Mouse (Mus musculus) kidney, embryonic 14.5 days (tissue): ENCODE data around the gene 4930558C23Rik. TPM values are rescaled to one million over a fixed set of nuclear protein-coding genes. Genes with fewer than 3 reads are reported as not detected.
"Not testable (repeated sequence)": the region's sequence is repeated elsewhere in the genome, so short reads cannot be mapped to it uniquely, and the experiment has no call there.

ENCODE experiments used
- ATAC-seq: fragments of 200-750 bp; cut with Nextera tagmentation; 2 replicates; pipeline ENCODE4 v1.8.0; 2017; ENCODE audit warnings: moderate number of reproducible peaks, mild to moderate bottlenecking, moderate TSS enrichment, moderate library complexity; ENCODE audit not compliant: low FRiP score, low TSS enrichment
- H3K27ac ChIP-seq: fragments of 300-500 bp; sonication (generic); 2 replicates; pipeline ENCODE4 v1.5.1; 2014; ENCODE audit warnings: low read depth, mild to moderate bottlenecking, low read length, moderate library complexity, mixed read lengths
- H3K27me3 ChIP-seq: fragments of 300-500 bp; sonication (generic); 2 replicates; pipeline ENCODE4 v1.6.1; 2014; ENCODE audit warnings: mild to moderate bottlenecking, low read length; ENCODE audit not compliant: control insufficient read depth, insufficient read depth
- H3K36me3 ChIP-seq: fragments of 300-500 bp; sonication (generic); 2 replicates; pipeline ENCODE4 v1.6.1; 2014; ENCODE audit warnings: low read length, mixed read lengths; ENCODE audit not compliant: control insufficient read depth, insufficient read depth
- H3K4me1 ChIP-seq: fragments of 300-500 bp; sonication (generic); 2 replicates; pipeline ENCODE4 v1.6.1; 2014; ENCODE audit warnings: low read length, mixed read lengths; ENCODE audit not compliant: control insufficient read depth, insufficient read depth
- H3K4me2 ChIP-seq: fragments of 300-500 bp; sonication (generic); replicated peaks from 2 replicates; pipeline ENCODE4 v1.6.1; 2014; ENCODE audit warnings: low read depth, mild to moderate bottlenecking, low read length
- H3K4me3 ChIP-seq: fragments of 300-500 bp; sonication (generic); 2 replicates; pipeline ENCODE4 v1.5.1; 2014; ENCODE audit warnings: mild to moderate bottlenecking, low read length
- H3K9ac ChIP-seq: fragments of 300-500 bp; sonication (generic); 2 replicates; pipeline ENCODE4 v1.6.1; 2014; ENCODE audit warnings: low read depth, mild to moderate bottlenecking, low read length, moderate library complexity
- H3K9me3 ChIP-seq: fragments of 300-500 bp; sonication (generic); 2 replicates; pipeline ENCODE4 v1.6.1; 2016; ENCODE audit warnings: low read length; ENCODE audit not compliant: control insufficient read depth
- WGBS: fragments of 180-500 bp; shearing (Covaris S2); extraction: QIAGEN DNeasy Blood & Tissue Kit; methylation state at CpG from one replicate; pipeline ENCODE4 v1.1.7; 2014; 5-methylcytosine and 5-hydroxymethylcytosine counted together
- polyA plus RNA-seq: library from polyadenylated mRNA; unstranded; fragments of >200 nt; fragmentation: Nextera tagmentation; extraction: Ambion mirVana; gene quantifications from 2 replicates; pipeline ENCODE4 v1.2.1, GENCODE M21; 2014

4930558C23Rik gene
- polyA plus RNA-seq, 1 experiment from 2014 or later, result not detected

GRCm38 (mm10) chr3:95355911-95356544 lies 46.6 kb downstream of the 4930558C23Rik start:
- 32% methylated on average over 8 of the region's 19 CpGs for WGBS
- peak overlapping the region; percentile 47 for H3K4me3 ChIP-seq
- H3K27me3 ChIP-seq, H3K27ac ChIP-seq, ATAC-seq, H3K9me3 ChIP-seq, H3K4me1 ChIP-seq, H3K9ac ChIP-seq: not testable (repeated sequence)
- peaks cover 26% of the 10 kb centered on the region for H3K36me3 ChIP-seq
- H3K4me2 ChIP-seq, result peak overlapping the region; percentile 31; the same call in 1 of the 2 replicates

GRCm38 (mm10) chr3:95349491-95349890 lies 53.1 kb downstream of the 4930558C23Rik start:
- Histone ChIP-seq H3K4me1 (no peaks in the 10 kb centered on the region), H3K9me3 (0 out of 2 replicates have a peak, but pooled peaks cover 3% of the 10 kb centered on the region), H3K27me3 (no peaks in the 10 kb centered on the region), H3K4me3 (no peak overlapping the region), H3K36me3 (peaks cover 85% of the 10 kb centered on the region), H3K27ac (no peak overlapping the region), H3K4me2 (no peak overlapping the region), H3K9ac (no peak overlapping the region)
- ATAC-seq, result no peak

GRCm38 (mm10) chr3:95348343-95348742 lies 54.3 kb downstream of the 4930558C23Rik start:
- not testable (repeated sequence) for H3K9me3 ChIP-seq, H3K4me2 ChIP-seq, H3K4me3 ChIP-seq, H3K4me1 ChIP-seq, H3K27me3 ChIP-seq, ATAC-seq, H3K27ac ChIP-seq, H3K9ac ChIP-seq
- H3K36me3 ChIP-seq, result peaks cover 83% of the 10 kb centered on the region
- WGBS, result 100% methylated on average over 4 of the region's 5 CpGs

- 95% methylated on average over 7 of the region's 7 CpGs for WGBS
- Histone ChIP-seq H3K27ac (no peak overlapping the region), H3K27me3 (no peaks in the 10 kb centered on the region), H3K4me1 (no peaks in the 10 kb centered on the region), H3K9me3 (0 out of 2 replicates have a peak, but pooled peaks cover 3% of the 10 kb centered on the region), H3K4me3 (no peak overlapping the region), H3K36me3 (peaks cover 78% of the 10 kb centered on the region), H3K9ac (no peak overlapping the region), H3K4me2 (no peak overlapping the region)
- ATAC-seq, result no peak
Observed at GRCm38 (mm10) chr3:95346454-95346853, 56.2 kb downstream of the 4930558C23Rik start.

GRCm38 (mm10) chr3:95343356-95344000 lies 59.2 kb downstream of the 4930558C23Rik start:
- H3K9ac ChIP-seq, H3K27me3 ChIP-seq, H3K4me2 ChIP-seq, ATAC-seq, H3K27ac ChIP-seq, H3K4me1 ChIP-seq, H3K9me3 ChIP-seq, H3K4me3 ChIP-seq: not testable (repeated sequence)
- H3K36me3 ChIP-seq, result peaks cover 85% of the 10 kb centered on the region
- WGBS, result 97% methylated on average over 9 of the region's 9 CpGs

- H3K36me3 ChIP-seq, result peaks cover 92% of the 10 kb centered on the region
- H3K27ac ChIP-seq, result no peak overlapping the region
- 91% methylated on average over 4 of the region's 4 CpGs for WGBS
- no peak overlapping the region for H3K4me2 ChIP-seq
- H3K9me3 ChIP-seq, result no peaks in the 10 kb centered on the region
- no peak overlapping the region for H3K9ac ChIP-seq
- H3K27me3 ChIP-seq, result no peaks in the 10 kb centered on the region
- H3K4me1 ChIP-seq, result no peaks in the 10 kb centered on the region
- H3K4me3 ChIP-seq, result no peak overlapping the region
- no peak for ATAC-seq
Observed at GRCm38 (mm10) chr3:95338251-95338650, 64.4 kb downstream of the 4930558C23Rik start.

GRCm38 (mm10) chr3:95337345-95337744 lies 65.3 kb downstream of the 4930558C23Rik start:
- WGBS, result 95% methylated on average over 4 of the region's 4 CpGs
- H3K36me3 ChIP-seq, result peaks cover 92% of the 10 kb centered on the region

More at GRCm38 (mm10) chr3:95337345-95337744, 65.3 kb downstream of the 4930558C23Rik start:
- H3K4me1 ChIP-seq, result no peaks in the 10 kb centered on the region
- no peaks in the 10 kb centered on the region for H3K9me3 ChIP-seq
- H3K4me2 ChIP-seq, result no peak overlapping the region
- H3K4me3 ChIP-seq, result no peak overlapping the region
- H3K27me3 ChIP-seq, result no peaks in the 10 kb centered on the region
- no peak overlapping the region for H3K9ac ChIP-seq
- no peak for ATAC-seq
- H3K27ac ChIP-seq, result no peak overlapping the region

Other genes starting within 250 kb of the 4930558C23Rik start
- 5.3 and 5.8 TPM in 2 replicates for gene Sema6c, start 242.4 kb downstream of the 4930558C23Rik start, polyA plus RNA-seq
- 9.7 and 15.4 TPM in 2 replicates for gene Gabpb2, start 184.9 kb downstream of the 4930558C23Rik start, polyA plus RNA-seq
- gene Cdc42se1, start 174.1 kb downstream of the 4930558C23Rik start, polyA plus RNA-seq, result 109 and 113 TPM in 2 replicates
- 18.5 and 19.1 TPM in 2 replicates for gene Mllt11, start 170.7 kb downstream of the 4930558C23Rik start, polyA plus RNA-seq
- gene Gm128, start 161.2 kb downstream of the 4930558C23Rik start, polyA plus RNA-seq, result 0.19 and 0.57 TPM in 2 replicates
- gene Bnipl, start 151.6 kb downstream of the 4930558C23Rik start, polyA plus RNA-seq, result 2.1 and 2.4 TPM in 2 replicates
- 33.0 and 40.9 TPM in 2 replicates for gene Mindy1, start 121.5 kb downstream of the 4930558C23Rik start, polyA plus RNA-seq
- gene Prune1, start 120.8 kb downstream of the 4930558C23Rik start, polyA plus RNA-seq, result 15.4 and 22.1 TPM in 2 replicates
- 3.7 and 4.3 TPM in 2 replicates for gene Anxa9, start 95.7 kb downstream of the 4930558C23Rik start, polyA plus RNA-seq
- gene Cers2, start 88.0 kb downstream of the 4930558C23Rik start, polyA plus RNA-seq, result 103 and 154 TPM in 2 replicates
- 30.2 and 56.5 TPM in 2 replicates for gene Setdb1, start 45.6 kb downstream of the 4930558C23Rik start, polyA plus RNA-seq
- gene Arnt, start 31.5 kb upstream of the 4930558C23Rik start, polyA plus RNA-seq, result 15.6 and 35.4 TPM in 2 replicates
- gene Ctsk, start 96.4 kb upstream of the 4930558C23Rik start, polyA plus RNA-seq, result 3.0 and 3.6 TPM in 2 replicates
- gene Ctss, start 123.9 kb upstream of the 4930558C23Rik start, polyA plus RNA-seq, result 9.9 and 12.2 TPM in 2 replicates
- not detected in 2 replicates for gene Hormad1, start 156.8 kb upstream of the 4930558C23Rik start, polyA plus RNA-seq
- gene Golph3l, start 186.1 kb upstream of the 4930558C23Rik start, polyA plus RNA-seq, result 28.2 and 35.6 TPM in 2 replicates
- gene Ensa, start 222.2 kb upstream of the 4930558C23Rik start, polyA plus RNA-seq, result 64.0 and 66.9 TPM in 2 replicates